ENCODE assay signal across 7 mouse cellular contexts in the genomic region with DNA sequence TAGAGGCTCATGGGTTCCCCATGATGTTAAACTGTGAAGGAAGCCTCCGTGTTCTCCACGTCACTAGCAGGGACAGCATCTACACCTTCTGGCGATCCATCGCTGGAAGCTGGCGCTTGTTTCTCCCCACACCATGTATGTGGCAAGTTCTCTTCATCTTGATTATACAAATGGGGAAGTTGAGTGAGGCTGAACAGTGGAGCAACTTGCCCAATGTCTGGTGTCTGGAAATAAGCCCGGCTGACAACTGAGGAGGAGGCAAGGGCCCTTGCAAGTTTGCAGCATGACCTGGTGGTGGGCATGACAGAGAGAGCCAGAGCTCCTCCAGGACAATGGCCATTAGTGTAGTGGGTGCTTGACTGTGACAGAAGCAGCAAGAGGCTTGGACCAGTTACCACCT. TPM values are rescaled to one million over a fixed set of nuclear protein-coding genes. Genes with fewer than 3 reads are reported as not detected.
"Had no signal": no experiment of that assay in that cellular context is flagged by ENCODE, and none has a peak within 500 bp of the region (broad histone marks: within the 10 kb centered on the region; RNA-seq: fewer than 3 reads in every experiment).

No protein-coding gene starts in this region.

RNA-seq across cellular contexts. Expression of a gene that starts 50.2 kb away (rescaled TPM):
- total RNA-seq: gastrocnemius, adult 18-20 months; gastrocnemius, adult 8-10 months; gastrocnemius, postnatal 14 days; gastrocnemius, postnatal 36 days; heart, adult 2 months; heart, postnatal 14 days; heart, postnatal 36 days had no signal
